Mouse (Mus musculus) CH12.LX (cell line): ENCODE measurements at regions not wholly inside any gene's neighbourhood (a gene's known extent, or its start where the extent isn't known, plus 50 kb on each side); places are given as distances from the start of the nearest gene placed in this dataset.

Experiments
- CTCF ChIP-seq, 2 experiments: IDR thresholded peaks in 1 of 2; conservative IDR thresholded peaks in 1 of 2; 2 replicates each; pipeline ENCODE4 v1.5.1; 2011 to 2012; ENCODE audit warnings: low read depth in 2 of 2, low read length in 2 of 2, improper control_type of control experiment in 1 of 2, inconsistent platforms in 1 of 2, mild to moderate bottlenecking in 1 of 2, moderate library complexity in 1 of 2
- EP300 ChIP-seq: IDR thresholded peaks from 2 replicates; pipeline ENCODE4 v1.6.1; 2011; ENCODE audit warnings: low read length, improper control_type of control experiment
- JUND ChIP-seq: conservative IDR thresholded peaks from 2 replicates; pipeline ENCODE4 v1.6.1; 2011; ENCODE audit warnings: low read depth, low read length, improper control_type of control experiment
- NELFE ChIP-seq: IDR thresholded peaks from 2 replicates; pipeline ENCODE4 v1.6.1; 2011; ENCODE audit warnings: low read depth, low read length, improper control_type of control experiment
- POLR2A ChIP-seq: IDR thresholded peaks from 2 replicates; pipeline ENCODE4 v1.6.1; 2011; ENCODE audit warnings: low read depth, mild to moderate bottlenecking, improper control_type of control experiment, low read length
- SMC3 ChIP-seq: IDR thresholded peaks from 2 replicates; pipeline ENCODE4 v1.6.1; 2011; ENCODE audit warnings: low read depth, low read length, improper control_type of control experiment
- TBP ChIP-seq: conservative IDR thresholded peaks from 2 replicates; pipeline ENCODE4 v1.6.1; 2011; ENCODE audit warnings: low read depth, low read length, improper control_type of control experiment
- UBTF ChIP-seq: IDR thresholded peaks from 2 replicates; pipeline ENCODE4 v1.6.1; 2012; ENCODE audit warnings: low read depth, mild to moderate bottlenecking, inconsistent platforms, low read length, improper control_type of control experiment, moderate library complexity
- ZMIZ1 ChIP-seq: IDR thresholded peaks from 2 replicates; pipeline ENCODE4 v1.6.1; 2012; ENCODE audit warnings: low read depth, mild to moderate bottlenecking, inconsistent platforms, low read length, improper control_type of control experiment

DNA sequence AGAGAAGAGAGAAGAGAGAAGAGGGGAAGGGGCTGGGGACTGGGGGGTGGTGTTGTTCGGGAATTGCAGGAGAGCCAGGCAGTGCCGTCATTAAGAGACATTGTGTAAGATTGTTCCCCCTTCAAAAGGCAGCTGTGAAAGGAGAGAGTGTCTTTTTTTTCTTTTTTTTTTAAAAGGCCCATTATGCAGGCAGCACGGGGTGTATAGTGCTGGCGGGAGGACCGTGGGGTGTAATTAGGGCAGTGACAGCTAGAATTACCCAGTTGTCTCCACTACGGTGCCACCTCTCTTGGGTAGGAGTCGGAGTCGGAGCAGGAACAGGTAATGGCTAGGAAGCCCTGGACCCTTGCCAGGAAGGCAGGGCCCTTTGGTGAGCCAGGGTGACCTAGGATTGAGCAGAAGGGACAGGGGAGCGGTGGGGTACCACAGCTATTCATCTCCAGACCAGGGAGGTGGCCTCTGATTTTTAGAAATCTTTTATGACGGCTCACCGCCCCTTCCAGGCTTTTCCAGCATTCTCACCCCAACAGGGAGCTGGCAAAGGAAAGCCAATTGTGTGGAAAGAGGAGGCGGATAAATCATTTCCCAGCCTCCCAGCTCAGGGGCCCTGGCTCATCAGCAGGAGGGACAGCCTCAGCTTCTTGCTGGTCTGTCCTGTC lies 67.2 kb upstream of the Zc3h12a start:
- no peak for TF ChIP-seq SMC3
- no peak for TF ChIP-seq UBTF
- TF ChIP-seq CTCF (conservative IDR thresholded peaks at IDR 0.05 in 1 of 2, IDR thresholded peaks at IDR 0.05 in 1 of 2; ENCODE audit: low read depth in 2 of 2, low read length in 2 of 2), result no peak
- TF ChIP-seq TBP, result no peak
- no peak for TF ChIP-seq POLR2A
- TF ChIP-seq JUND, result no peak
- no peak for TF ChIP-seq EP300
- TF ChIP-seq ZMIZ1, result no peak
- no peak for TF ChIP-seq NELFE
